Mouse (Mus musculus) testis, adult 2 months (tissue): ENCODE data around the gene Lancl3.

Source experiments
- CTCF ChIP-seq: fragments of 200-500 bp; IDR thresholded peaks from 2 replicates; pipeline ENCODE4 v1.5.1; 2012; ENCODE audit warnings: low read depth, mild to moderate bottlenecking, inconsistent platforms, low read length, moderate library complexity; ENCODE audit not compliant: control insufficient read depth, insufficient read depth, insufficient replicate concordance
- POLR2A ChIP-seq: fragments of 200-500 bp; IDR thresholded peaks from 2 replicates; pipeline ENCODE4 v1.6.1; 2012; ENCODE audit warnings: low read depth, mild to moderate bottlenecking, inconsistent platforms, low read length, moderate library complexity; ENCODE audit not compliant: control insufficient read depth

DNA sequence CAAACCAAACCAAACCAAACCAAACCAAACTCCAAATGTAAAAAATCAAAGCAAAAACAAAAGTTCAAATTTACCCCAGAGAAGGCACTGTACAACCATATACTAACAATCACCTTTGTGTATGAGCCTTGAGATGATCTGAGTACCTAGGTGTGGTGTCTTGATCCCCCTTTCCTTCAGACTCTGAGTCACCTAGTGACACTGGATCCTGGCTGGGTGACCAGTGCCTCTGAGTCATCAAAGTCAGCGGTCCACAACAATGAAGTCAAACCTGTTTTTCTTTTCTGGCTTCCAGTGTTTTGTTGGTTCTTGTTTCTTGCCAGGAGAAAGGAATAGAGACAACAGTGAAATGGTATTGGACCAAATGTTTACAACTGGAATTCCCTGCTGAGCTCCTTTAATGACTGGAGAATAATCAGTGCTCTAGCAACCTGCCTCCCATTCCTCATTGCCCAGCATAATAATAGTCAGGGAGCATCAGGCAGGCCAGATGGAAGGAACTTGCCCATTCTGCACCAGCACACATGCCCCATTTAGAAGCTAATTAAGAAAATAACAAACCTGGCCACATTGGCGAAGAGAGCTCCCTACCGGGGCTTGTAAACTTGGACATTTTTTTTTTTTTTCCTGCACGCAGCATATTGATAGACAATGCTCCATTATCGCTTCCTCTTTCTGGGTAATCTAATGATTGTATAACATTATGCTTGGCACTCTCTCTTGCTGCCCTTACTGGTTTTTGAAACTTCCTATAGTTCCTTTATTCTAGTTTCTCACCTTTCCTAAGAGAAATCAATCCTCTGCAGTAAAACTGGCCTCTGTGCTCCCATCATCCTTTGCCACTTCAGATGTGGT is 41.3 kb downstream of the Lancl3 start:
- TF ChIP-seq CTCF (no peak), POLR2A (no peak)
